In genomic region chr2:26605331-26605730, GRCm38 (mm10) we compare ENCODE assay signal across 24 mouse cellular contexts. TPM values are rescaled to one million over a fixed set of nuclear protein-coding genes. Genes with fewer than 3 reads are reported as not detected.
DNase-seq lines count a peak whose midpoint lies in the region; ATAC-seq and TF ChIP-seq lines count a peak whose summit lies in the region.
"Had no signal": no experiment of that assay in that cellular context is flagged by ENCODE, and none has a peak within 500 bp of the region (broad histone marks: within the 10 kb centered on the region; RNA-seq: fewer than 3 reads in every experiment).

No protein-coding gene starts in this region.

- no peaks in the 10 kb centered on the region for H3K36me3 ChIP-seq in heart, adult 2 months (ENCODE audit: control insufficient read depth, insufficient read depth, low read length)
- no peaks in the 10 kb centered on the region for H3K36me3 ChIP-seq in lung, postnatal 0 days (ENCODE audit: insufficient read depth, low read length)
- H3K36me3 ChIP-seq: embryonic facial prominence, embryonic 10.5 days; G1E; hindbrain, embryonic 12.5 days had no signal

- no peaks in the 10 kb centered on the region for H3K9me3 ChIP-seq in lung, postnatal 0 days (ENCODE audit: low read length)
- H3K9me3 ChIP-seq: embryonic facial prominence, embryonic 10.5 days; forebrain, embryonic 13.5 days; G1E; hindbrain, embryonic 12.5 days had no signal

- TF ChIP-seq POLR2A in heart, adult 2 months (IDR thresholded peaks at IDR 0.05; ENCODE audit: insufficient read depth, low read depth, low read length), result no peak

- no peaks in the 10 kb centered on the region for H3K27me3 ChIP-seq in heart, adult 2 months (ENCODE audit: control insufficient read depth, insufficient read depth, low read length)
- no peaks in the 10 kb centered on the region for H3K27me3 ChIP-seq in lung, postnatal 0 days (replicated peaks; ENCODE audit: insufficient read depth, low read length)

- H3K4me3 ChIP-seq in heart, adult 2 months, result no peak overlapping the region
- no peak overlapping the region for H3K4me3 ChIP-seq in lung, postnatal 0 days (ENCODE audit: low read depth, low read length)
- H3K4me3 ChIP-seq in brown adipose tissue, adult 24 weeks (ENCODE audit: insufficient read depth, low read depth, low read length), result no peak overlapping the region

- peak in 1 of 2 experiments; percentile 15 for DNase-seq in heart, adult 2 months
- DNase-seq in heart, adult 18-20 months, result no peak
- no peak for DNase-seq in lung, postnatal 0 days (ENCODE audit: low spot score)
- DNase-seq in lung, postnatal 10 days, result no peak
- no peak for DNase-seq in left cerebral cortex, postnatal 4 days
- DNase-seq: adrenal gland, postnatal 14 days; B cell, adult 2 months; cerebellum, adult 2 months; cerebellum, postnatal 10 days; heart, postnatal 10 days; heart, postnatal 4 days had no signal

- H3K4me2 ChIP-seq in lung, postnatal 0 days (replicated peaks; ENCODE audit: low read depth, low read length), result no peak overlapping the region

- peak; percentile 21; the same call in 1 of the 2 replicates for TF ChIP-seq CTCF in heart, adult 2 months (IDR thresholded peaks at IDR 0.05)
- TF ChIP-seq CTCF in lung, postnatal 0 days (IDR thresholded peaks at IDR 0.05), result peak; percentile 32; the same call in 1 of the 2 replicates

- no peak overlapping the region for H3K27ac ChIP-seq in heart, adult 2 months
- no peak overlapping the region for H3K27ac ChIP-seq in lung, postnatal 0 days (ENCODE audit: low read length)
- peak overlapping the region; percentile 32; the same call in 1 of the 2 replicates for H3K27ac ChIP-seq in brown adipose tissue, adult 24 weeks (replicated peaks; ENCODE audit: low read depth, low read length)
- H3K27ac ChIP-seq: embryonic facial prominence, embryonic 10.5 days; forebrain, embryonic 13.5 days; hindbrain, embryonic 12.5 days had no signal

- intact Hi-C loops in heart, adult 2 months (cut with DNase I), result no loop called here
- intact Hi-C loops in left cerebral cortex, postnatal 4 days (cut with DNase I), result no loop called here

- no peak for ATAC-seq in lung, postnatal 0 days
- ATAC-seq: forebrain, embryonic 13.5 days; forebrain, postnatal 0 days; hindbrain, embryonic 16.5 days had no signal

- TF ChIP-seq EP300 in heart, adult 2 months (IDR thresholded peaks at IDR 0.05; ENCODE audit: insufficient read depth, low read depth, low read length), result no peak
- TF ChIP-seq EP300 in lung, postnatal 0 days (IDR thresholded peaks at IDR 0.05), result no peak

- no peaks in the 10 kb centered on the region for H3K79me2 ChIP-seq in heart, adult 2 months (replicated peaks; ENCODE audit: control insufficient read depth, insufficient read depth, low read length)

- 86% methylated on average over 8 of the region's 8 CpGs for WGBS in heart, adult 2 months
- WGBS in lung, postnatal 0 days, result 83% methylated on average over 8 of the region's 8 CpGs

- H3K4me1 ChIP-seq in heart, adult 2 months (ENCODE audit: control insufficient read depth, insufficient read depth, low read length), result peaks cover 4% of the 10 kb centered on the region
- peaks cover 21% of the 10 kb centered on the region; the same call in 1 of the 2 replicates for H3K4me1 ChIP-seq in lung, postnatal 0 days (ENCODE audit: insufficient read depth, low read depth, low read length)
- peaks cover 13% of the 10 kb centered on the region for H3K4me1 ChIP-seq in brown adipose tissue, adult 24 weeks (ENCODE audit: control insufficient read depth, insufficient read depth, insufficient read length, low read length)

- no peak overlapping the region for H3K9ac ChIP-seq in heart, adult 2 months (ENCODE audit: low read depth, low read length)
- no peak overlapping the region for H3K9ac ChIP-seq in lung, postnatal 0 days (replicated peaks; ENCODE audit: low read depth)
- H3K9ac ChIP-seq: forebrain, embryonic 13.5 days had no signal

RNA-seq across cellular contexts. Expression of gene Agpat2, which starts 1.1 kb away (rescaled TPM):
- total RNA-seq in heart, adult 2 months (2021), result 10 to 100 TPM; 52.8 to 59.2 TPM
- 117 and 142 TPM in 2 replicates for polyA plus RNA-seq in heart, adult 2 months (2012; rRNA removed)
- total RNA-seq in heart, adult 18-20 months (2021), result 10 to 100 TPM; 53.9 to 88.6 TPM
- 59.5 and 72.8 TPM in 2 replicates for polyA plus RNA-seq in lung, postnatal 0 days (2015; fragmentation: Nextera tagmentation; extraction: Ambion mirVana)
- 2,029 and 2,407 TPM in 2 replicates for polyA plus RNA-seq in brown adipose tissue, adult 24 weeks (2012; ENCODE audit: insufficient read depth, insufficient read length, missing spikeins)
- total RNA-seq in left cerebral cortex, postnatal 4 days (2021), result 1 to 10 TPM; 2.8 to 3.9 TPM

RNA-seq across cellular contexts. Expression of gene Gm20532, which starts 18.9 kb away (rescaled TPM):
- total RNA-seq in heart, adult 2 months (2021), result not detected
- not detected in 2 replicates for polyA plus RNA-seq in heart, adult 2 months (2012; rRNA removed)
- not detected for total RNA-seq in heart, adult 18-20 months (2021)
- not detected in 2 replicates for polyA plus RNA-seq in lung, postnatal 0 days (2015; fragmentation: Nextera tagmentation; extraction: Ambion mirVana)
- polyA plus RNA-seq in brown adipose tissue, adult 24 weeks (2012; ENCODE audit: insufficient read depth, insufficient read length, missing spikeins), result not detected in 2 replicates
- not detected for total RNA-seq in left cerebral cortex, postnatal 4 days (2021)
- total RNA-seq: adrenal gland, postnatal 14 days; forebrain, postnatal 0 days; G1E; gastrocnemius, adult 8-10 months; gastrocnemius, postnatal 4 days; heart, postnatal 4 days had no signal
- polyA plus RNA-seq: CD4-positive, CD25-positive, alpha-beta regulatory T cell, adult 4 months; cerebellum, adult 2 months; embryonic facial prominence, embryonic 10.5 days; embryonic facial prominence, embryonic 14.5 days; forebrain, embryonic 13.5 days; forebrain, postnatal 0 days; G1E; heart, embryonic 14.5 days; hindbrain, embryonic 12.5 days; hindbrain, embryonic 16.5 days; inflammation-experienced regulatory T-cells, adult 6 months had no signal

RNA-seq across cellular contexts. Expression of gene Fam69b, which starts 22.9 kb away (rescaled TPM):
- total RNA-seq in heart, adult 2 months (2021), result 10 to 100 TPM; 20.0 to 21.1 TPM
- 45.7 and 47.6 TPM in 2 replicates for polyA plus RNA-seq in heart, adult 2 months (2012; rRNA removed)
- total RNA-seq in heart, adult 18-20 months (2021), result 10 to 100 TPM; 22.0 to 22.2 TPM
- 6.2 and 8.2 TPM in 2 replicates for polyA plus RNA-seq in lung, postnatal 0 days (2015; fragmentation: Nextera tagmentation; extraction: Ambion mirVana)
- polyA plus RNA-seq in brown adipose tissue, adult 24 weeks (2012; ENCODE audit: insufficient read depth, insufficient read length, missing spikeins), result 24.4 and 49.4 TPM in 2 replicates
- 10 to 100 TPM; 81.8 to 85.1 TPM for total RNA-seq in left cerebral cortex, postnatal 4 days (2021)
- polyA plus RNA-seq: G1E had no signal

RNA-seq across cellular contexts. Expression of gene Egfl7, which starts 25.5 kb away (rescaled TPM):
- total RNA-seq in heart, adult 2 months (2021), result 100 to 1,000 TPM; 102 to 111 TPM
- 499 and 610 TPM in 2 replicates for polyA plus RNA-seq in heart, adult 2 months (2012; rRNA removed)
- 10 to 100 TPM; 94.2 to 94.8 TPM for total RNA-seq in heart, adult 18-20 months (2021)
- polyA plus RNA-seq in lung, postnatal 0 days (2015; fragmentation: Nextera tagmentation; extraction: Ambion mirVana), result 412 and 467 TPM in 2 replicates
- polyA plus RNA-seq in brown adipose tissue, adult 24 weeks (2012; ENCODE audit: insufficient read depth, insufficient read length, missing spikeins), result 75.5 and 80.4 TPM in 2 replicates
- total RNA-seq in left cerebral cortex, postnatal 4 days (2021), result 10 to 100 TPM; 73.0 to 78.3 TPM
- polyA plus RNA-seq: CD4-positive, CD25-positive, alpha-beta regulatory T cell, adult 4 months had no signal

Comparison
In these comparisons a context has a peak if more than half of its experiments do, and no peak if none do; other contexts are left out.
1. RNA of gene Agpat2, which starts 1.1 kb away (total RNA-seq): 53.9 to 88.6 TPM in heart, adult 18-20 months and 52.8 to 59.2 TPM in heart, adult 2 months; 2.8 to 3.9 TPM in left cerebral cortex, postnatal 4 days; every median in the first group is over 10 times any median in the second.